Mouse (Mus musculus): ENCODE results near the gene Fbxl17.

GRCm38 (mm10) chr17:63367476-63367875 is 132.3 kb downstream of the Fbxl17 start:
- TF ChIP-seq CTCF (IDR thresholded peaks at IDR 0.05; ENCODE audit: low read depth) (no peak), EP300 (IDR thresholded peaks at IDR 0.05; ENCODE audit: low read depth) (no peak)
